Mouse (Mus musculus) lung, postnatal 36 days (tissue): ENCODE results near the gene Mrm1.

Experiments used
- DNase-seq: peaks from one replicate; pipeline ENCODE4 v3.0.0; 2022; ENCODE audit warnings: mixed read lengths

Mrm1 gene

DNA sequence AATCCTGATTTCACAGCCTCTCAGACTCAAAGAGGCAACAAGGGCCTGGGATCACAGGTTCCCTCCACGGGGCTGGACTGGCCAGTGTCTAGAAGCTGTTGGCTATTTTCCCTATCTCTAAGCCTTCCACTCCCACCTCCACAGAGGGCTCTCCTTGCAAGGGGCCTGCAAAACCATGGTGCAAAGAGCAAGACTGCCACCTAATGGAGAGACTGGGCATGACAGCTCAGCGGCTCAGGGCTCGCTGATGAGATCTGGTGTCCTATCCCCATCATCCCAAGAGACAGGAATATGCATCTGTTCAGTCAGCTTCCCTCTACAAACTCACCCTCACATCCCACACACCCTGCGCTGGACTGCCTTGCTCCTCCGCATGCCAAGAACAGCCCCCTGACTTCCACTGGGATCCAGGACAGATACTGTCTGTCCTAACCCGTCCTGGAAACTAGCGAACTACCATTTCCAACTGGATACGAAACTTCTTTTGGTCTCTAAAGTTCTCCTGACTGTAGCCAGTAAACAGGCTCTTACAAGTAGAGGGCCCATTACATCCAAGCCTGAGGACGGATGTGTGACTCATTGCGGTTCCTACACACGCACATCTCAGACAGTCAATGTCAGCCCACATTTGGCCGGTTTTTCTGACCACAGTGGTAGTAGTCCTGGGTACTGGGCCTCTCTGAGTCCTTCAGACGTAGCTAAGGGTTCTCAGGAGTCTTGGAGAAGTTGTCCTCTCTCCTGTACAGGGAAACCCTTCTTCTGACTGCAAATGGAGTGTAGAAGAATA lies 5.4 kb downstream of the Mrm1 start:
- DNase-seq, result peak; percentile 77

DNA sequence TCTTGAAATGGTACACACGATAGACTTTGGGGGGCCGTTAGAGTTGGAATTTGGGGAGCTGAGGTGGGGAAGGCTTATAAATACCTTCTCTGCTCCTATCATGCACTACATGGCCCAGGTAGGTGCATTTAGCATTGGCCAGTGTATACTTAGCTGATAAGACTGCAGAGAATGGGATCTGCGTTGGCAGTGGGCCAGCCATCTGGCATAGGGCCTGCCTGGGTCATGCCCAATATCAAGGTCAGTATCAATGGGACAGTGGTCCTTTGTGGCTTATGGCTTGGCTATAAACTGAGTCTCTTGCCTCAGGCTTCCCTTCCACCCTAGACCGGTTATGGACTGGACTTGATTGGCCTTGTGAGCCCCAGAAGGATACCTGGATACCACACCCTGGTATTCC lies 14.9 kb downstream of the Mrm1 start:
- DNase-seq, result no peak

DNA sequence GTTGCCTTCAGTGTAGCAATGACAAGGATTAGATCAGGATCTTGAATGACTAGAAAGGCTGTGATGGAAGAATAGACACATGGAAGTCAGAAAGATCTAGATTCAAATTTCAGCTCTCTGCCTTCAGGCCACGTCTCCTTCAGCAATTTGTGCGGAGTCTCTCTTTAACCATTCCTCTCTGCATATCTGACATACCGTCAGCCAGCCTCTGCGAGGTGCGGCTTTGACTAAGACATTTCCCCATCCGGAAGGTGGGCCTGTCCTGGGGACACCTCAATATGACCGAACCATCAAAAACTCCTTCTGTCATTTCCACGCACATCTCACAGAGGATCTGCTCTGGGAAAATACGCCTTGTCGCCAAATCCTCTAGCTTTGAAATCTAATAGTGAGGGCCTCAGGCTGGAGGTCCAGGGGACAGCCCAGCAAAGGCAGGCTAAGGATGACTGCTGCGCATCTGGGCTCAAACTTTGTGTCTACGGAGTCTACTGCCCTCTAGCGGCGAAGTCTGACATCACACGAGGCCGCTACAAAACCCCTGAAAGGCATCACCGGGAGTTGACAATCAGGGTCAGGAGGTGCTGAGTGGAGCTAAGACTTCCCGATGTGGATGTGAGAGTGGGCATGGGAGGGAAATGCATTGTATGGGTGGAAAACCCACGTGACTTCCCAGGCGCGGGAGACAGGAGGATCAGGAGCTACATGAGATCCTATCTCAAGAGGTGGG lies 21.5 kb downstream of the Mrm1 start:
- peak; percentile 75 for DNase-seq

DNA sequence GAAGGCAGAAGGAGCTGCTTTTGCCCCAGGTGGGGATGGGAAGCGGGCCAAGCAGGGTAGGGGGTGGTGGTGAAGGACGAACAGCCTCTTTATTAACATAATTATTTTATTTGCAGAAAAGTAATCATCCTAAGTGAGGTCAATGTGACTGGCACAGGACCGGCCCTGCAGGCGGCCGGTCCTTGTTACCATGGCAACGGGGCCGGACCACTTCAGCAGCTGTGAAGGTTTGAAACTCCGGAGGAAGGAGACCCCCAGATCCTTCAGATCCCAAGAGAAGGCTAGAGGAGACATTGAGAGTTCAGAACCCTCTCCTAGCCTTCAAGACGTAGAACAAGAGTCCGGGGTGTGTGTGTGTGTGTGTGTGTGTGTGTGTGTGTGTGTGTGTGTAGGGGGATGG lies 22.3 kb downstream of the Mrm1 start:
- no peak for DNase-seq

DNA sequence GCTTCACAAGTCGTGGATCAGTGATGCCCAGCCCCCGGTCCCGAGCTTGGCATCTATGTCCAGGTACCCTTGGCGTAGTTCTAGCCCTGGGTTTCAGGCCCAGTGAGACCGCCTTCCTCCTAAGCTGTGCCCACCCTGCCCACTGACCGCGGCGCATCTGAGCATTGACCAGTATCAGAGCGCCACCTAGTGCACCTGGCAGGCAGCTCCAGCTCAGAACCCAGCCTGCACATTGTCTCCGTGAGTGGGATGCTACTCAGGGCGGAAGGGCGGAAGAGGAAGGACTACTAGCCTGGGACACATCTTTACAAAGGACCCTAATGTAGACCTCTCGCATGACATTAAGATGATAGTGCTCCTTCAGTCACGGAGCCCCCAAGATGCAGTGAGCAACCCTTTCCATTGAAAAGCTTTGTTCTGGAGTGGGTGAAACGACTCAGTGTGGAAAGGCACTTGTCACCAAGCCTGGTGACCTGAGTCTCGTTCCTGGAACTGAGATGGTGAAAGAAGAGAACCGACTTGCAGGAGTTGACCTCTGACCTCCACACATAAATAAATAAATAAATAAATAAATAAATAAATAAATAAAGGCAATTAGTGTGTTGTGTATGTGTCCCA lies 24.7 kb downstream of the Mrm1 start:
- DNase-seq, result peak; percentile 62

DNA sequence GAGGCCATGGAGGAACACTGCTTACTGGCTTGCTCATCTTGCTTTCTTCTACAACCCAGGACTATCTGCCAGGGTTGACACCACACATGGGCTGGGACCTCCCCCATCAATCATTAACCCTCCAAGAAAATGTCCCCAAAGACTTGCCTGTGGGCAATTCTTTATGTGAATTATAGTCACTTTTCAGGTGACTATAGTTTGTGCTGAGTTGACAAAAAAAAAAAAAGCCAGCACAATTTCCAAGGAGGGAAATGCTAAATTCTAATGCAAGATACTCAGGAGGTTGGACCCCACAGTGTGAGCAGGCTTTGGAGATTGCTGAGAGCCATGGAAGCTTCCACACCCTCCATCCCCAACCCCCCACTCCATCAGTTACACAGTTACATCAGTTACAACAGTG lies 25.8 kb downstream of the Mrm1 start:
- no peak for DNase-seq

DNA sequence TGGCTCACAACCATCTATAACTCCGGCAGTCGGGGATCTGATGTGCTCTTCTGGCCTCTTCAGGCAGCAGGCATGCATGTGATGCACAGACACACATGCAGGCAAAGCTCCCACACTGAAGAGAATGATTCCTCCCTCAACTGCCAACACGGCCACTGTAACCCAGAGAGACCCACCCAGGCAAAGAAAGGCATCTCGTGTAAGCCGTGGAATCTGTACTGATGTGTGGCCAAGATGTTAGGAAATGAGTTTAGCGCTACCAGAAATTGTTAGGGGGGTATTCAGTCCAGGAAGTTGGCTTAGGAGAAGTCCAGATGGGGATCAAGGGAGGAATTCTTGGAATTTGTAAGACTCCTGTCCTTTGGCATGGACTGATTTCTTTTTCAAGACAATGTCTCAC lies 28.9 kb downstream of the Mrm1 start:
- no peak for DNase-seq

DNA sequence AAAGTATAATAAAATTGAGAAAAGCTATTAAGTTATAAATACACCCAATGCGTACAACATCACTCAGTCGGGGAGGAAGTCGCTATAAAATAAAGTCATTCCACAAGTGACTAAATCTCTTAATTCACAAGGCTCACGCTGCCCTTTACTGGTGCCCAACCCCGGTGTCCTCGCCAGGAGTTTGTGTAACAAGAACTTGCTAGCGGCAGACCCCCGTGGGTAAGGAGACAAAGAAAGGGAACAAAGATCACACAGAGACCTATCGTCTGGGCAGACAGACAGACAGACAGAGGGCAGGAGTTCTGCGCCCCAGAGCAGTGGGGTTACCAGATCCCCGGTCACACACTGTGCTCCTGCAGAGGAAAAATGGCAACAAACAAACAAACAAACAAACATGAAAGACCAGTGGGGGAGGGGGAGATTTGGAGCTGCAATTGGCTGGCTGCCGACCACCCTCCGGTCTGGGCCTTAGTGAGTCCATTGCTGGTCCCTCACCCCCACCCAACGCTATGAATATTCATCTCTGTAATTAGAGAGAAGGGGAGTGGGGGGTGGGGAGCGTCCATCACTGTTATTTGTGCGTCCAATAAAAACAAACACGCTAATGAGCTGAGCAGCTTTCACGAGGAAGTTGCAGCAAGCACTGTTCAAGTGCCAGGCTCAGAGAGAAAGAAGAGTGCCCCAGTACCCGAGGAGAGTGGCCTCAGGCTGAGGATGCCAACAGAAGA lies 39.0 kb downstream of the Mrm1 start:
- no peak for DNase-seq

DNA sequence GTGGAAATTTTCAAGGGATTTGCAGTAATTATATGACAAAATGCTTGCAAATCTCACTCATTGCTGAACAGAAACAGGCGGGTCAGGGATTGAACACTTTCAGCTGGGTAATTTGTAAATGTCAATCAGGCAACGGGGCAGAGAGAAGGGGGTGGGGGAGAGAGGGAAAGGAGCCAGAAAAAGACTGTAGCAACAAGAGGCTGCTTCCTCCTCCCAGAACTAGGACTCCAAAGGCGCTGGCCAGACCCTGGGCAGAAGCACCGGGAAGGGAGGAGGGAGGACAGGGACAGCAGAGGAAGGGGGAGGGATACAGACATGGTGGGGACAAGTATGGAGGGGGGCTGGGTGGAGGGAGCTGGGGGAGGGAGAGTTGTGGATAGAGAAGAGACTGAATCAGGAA lies 43.8 kb downstream of the Mrm1 start:
- no peak for DNase-seq

DNA sequence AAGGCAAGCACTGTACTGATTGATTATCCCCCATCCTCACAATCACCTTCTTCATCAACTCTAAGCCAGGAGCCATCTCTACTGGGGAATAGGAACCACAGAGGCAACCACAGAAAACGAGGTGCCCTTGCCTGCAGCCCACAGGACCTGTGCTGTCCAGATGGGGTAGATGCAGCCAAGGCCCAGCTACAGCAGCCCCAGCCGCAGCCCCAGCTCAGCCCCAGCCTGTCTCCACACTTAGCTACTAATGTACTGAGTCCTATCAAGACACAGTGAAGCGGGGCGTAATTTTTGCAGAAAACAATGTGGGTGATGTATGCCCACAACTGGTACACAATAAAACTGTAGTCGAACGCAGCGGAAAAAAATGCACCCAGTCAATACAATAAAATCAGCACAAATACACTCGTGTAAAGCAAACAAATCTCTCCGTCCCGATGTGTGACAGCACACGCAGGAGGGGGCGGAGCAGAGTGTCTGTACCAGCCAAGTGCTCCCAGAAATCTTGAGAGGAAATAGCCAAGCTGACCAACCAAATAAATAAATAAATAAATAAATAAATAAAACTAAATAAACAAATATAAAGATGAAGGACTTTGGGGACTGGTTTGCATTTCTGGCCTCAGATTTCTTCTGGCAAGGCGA lies 44.3 kb downstream of the Mrm1 start:
- no peak for DNase-seq

DNA sequence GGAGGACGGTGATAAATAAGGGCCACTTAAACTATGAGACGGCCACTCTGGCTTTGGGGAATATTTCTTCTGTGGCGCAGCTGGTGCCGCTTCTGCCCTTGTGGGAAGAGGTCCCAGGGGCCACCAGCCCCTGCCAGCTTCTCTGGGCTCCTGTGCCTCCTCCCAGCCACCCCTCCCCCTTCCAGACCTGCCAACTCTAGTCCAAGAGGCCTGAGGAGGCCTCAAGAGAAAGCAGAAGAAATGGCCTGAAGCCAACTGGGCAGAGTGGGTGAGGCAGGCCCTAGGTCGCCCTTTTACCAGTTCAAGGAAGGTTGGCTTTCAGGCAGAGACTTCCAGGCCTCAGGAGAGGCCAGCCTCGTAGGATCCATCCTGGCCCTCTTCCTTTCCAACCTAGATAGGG lies 51.4 kb downstream of the Mrm1 start:
- DNase-seq, result no peak

DNA sequence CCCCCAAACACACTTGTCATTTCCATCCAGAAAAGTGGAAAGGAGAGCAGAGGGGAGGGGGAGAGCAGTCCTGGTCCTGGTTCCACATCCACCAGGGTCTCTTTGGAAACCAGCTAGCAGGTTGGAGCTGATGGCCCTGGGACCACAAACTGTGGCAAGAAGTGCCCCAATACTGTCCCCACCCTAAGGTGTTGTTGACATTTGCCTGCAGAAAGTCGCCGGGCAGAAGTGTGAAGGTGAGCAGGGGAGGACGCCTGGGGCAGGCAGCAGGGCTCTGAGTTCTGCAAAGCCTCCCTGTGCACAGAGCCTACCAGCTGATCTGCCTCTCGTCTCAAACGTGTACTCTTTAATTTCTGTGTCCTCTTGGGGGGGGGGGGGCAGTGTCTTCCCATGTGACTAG lies 54.2 kb downstream of the Mrm1 start:
- no peak for DNase-seq

DNA sequence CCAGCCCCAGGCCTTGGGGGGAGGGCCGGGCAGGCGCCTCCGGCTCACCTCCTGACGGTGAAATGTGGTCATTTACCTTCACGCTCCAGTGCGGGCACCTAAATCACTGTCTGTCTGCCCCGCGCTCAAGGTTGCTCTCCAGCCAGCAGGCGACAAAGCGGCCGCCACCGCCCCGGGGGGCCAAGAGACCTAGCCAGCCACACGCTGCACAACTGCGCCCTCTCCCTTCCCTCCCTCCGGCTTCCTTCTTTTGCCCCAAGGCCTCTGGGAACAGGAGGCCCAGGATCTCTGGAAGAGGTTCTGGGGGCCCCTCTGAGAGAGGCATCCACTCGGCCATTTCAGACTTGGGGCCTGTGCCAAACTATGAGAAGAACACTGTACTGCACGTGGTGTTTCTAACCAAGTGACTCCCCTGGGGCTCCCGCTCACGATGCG lies 54.8 kb downstream of the Mrm1 start:
- DNase-seq, result no peak

DNA sequence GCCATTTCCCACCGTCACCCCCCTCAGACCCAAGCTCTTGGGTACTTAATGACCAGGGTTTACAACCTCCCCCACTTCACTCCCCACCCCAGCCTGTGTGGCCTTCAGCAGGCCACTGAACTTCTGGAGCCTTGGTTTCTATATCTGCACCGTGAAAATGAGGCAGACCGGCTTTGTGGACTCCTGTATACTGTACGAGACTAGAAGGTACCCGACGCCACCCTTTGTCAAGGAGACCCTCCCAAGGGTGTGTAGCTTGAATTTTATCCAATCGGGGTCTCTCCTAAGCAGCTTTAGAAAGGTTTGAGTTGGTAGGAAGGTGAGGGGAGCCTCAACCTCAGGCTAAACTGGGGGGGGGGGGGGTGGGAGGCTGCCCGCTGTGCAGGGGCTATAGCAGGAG lies 55.2 kb downstream of the Mrm1 start:
- no peak for DNase-seq
